Comparison of ENCODE assay signal across 12 mouse cellular contexts in the genomic region with DNA sequence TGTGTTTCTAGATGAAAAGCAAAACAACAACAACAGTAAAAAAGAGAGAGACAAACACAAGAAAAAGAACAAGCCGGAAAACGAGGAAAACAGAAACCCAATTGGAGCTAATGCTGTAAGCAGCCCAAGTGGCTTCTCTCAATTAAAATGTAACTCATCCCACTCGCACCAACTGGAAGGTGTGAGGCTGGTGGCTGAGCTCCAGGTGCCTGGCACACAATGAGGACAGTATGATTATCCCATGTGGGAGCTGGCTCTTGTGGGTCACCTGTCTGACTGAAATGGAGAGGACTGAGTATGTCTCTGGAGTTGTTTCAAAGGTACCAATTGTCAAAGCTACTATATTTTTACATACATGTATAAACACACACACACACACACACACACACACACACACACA. TPM values are rescaled to one million over a fixed set of nuclear protein-coding genes. Genes with fewer than 3 reads are reported as not detected.
DNase-seq lines count a peak whose midpoint lies in the region; ATAC-seq lines count a peak whose summit lies in the region.
"Had no signal": no experiment of that assay in that cellular context is flagged by ENCODE, and none has a peak within 500 bp of the region (broad histone marks: within the 10 kb centered on the region; RNA-seq: fewer than 3 reads in every experiment).

No protein-coding gene starts in this region.

- ATAC-seq in heart, embryonic 13.5 days (ENCODE audit: extremely low read depth, insufficient number of reproducible peaks, low FRiP score, low TSS enrichment), result no peak
- no peak for ATAC-seq in kidney, embryonic 15.5 days (replicated peaks; ENCODE audit: low FRiP score)
- ATAC-seq in forebrain, embryonic 14.5 days, result no peak
- ATAC-seq: liver, embryonic 12.5 days had no signal

- peaks cover 42% of the 10 kb centered on the region for H3K36me3 ChIP-seq in heart, embryonic 13.5 days
- H3K36me3 ChIP-seq in kidney, embryonic 15.5 days, result peaks cover 12% of the 10 kb centered on the region
- H3K36me3 ChIP-seq in forebrain, embryonic 14.5 days (ENCODE audit: control insufficient read depth, insufficient read depth, low read length), result no peaks in the 10 kb centered on the region; the same call in 1 of the 2 replicates

- no peaks in the 10 kb centered on the region for H3K9me3 ChIP-seq in heart, embryonic 13.5 days
- no peaks in the 10 kb centered on the region for H3K9me3 ChIP-seq in kidney, embryonic 15.5 days (replicated peaks)
- H3K9me3 ChIP-seq in forebrain, embryonic 14.5 days (replicated peaks; ENCODE audit: control insufficient read depth, low read length), result no peaks in the 10 kb centered on the region
- H3K9me3 ChIP-seq: liver, embryonic 12.5 days had no signal

- H3K4me2 ChIP-seq in heart, embryonic 13.5 days, result no peak overlapping the region
- H3K4me2 ChIP-seq in kidney, embryonic 15.5 days, result no peak overlapping the region
- H3K4me2 ChIP-seq in forebrain, embryonic 14.5 days (ENCODE audit: low read length), result no peak overlapping the region
- H3K4me2 ChIP-seq: liver, embryonic 12.5 days had no signal

- no peak overlapping the region for H3K4me3 ChIP-seq in heart, embryonic 13.5 days
- no peak overlapping the region for H3K4me3 ChIP-seq in kidney, embryonic 15.5 days (replicated peaks)
- no peak overlapping the region for H3K4me3 ChIP-seq in forebrain, embryonic 14.5 days (ENCODE audit: low read depth, low read length)
- H3K4me3 ChIP-seq: left cerebral cortex, adult 2 months; liver, embryonic 12.5 days had no signal

- no peaks in the 10 kb centered on the region for H3K27me3 ChIP-seq in heart, embryonic 13.5 days (replicated peaks)
- no peaks in the 10 kb centered on the region for H3K27me3 ChIP-seq in kidney, embryonic 15.5 days
- H3K27me3 ChIP-seq in forebrain, embryonic 14.5 days (replicated peaks; ENCODE audit: control insufficient read depth, insufficient read depth, low read length), result no peaks in the 10 kb centered on the region
- H3K27me3 ChIP-seq: liver, embryonic 12.5 days had no signal

- 66% methylated on average over 3 of the region's 3 CpGs for WGBS in heart, embryonic 13.5 days
- WGBS in kidney, embryonic 15.5 days, result 76% methylated on average over 3 of the region's 3 CpGs
- 58% methylated on average over 3 of the region's 3 CpGs for WGBS in forebrain, embryonic 14.5 days

- H3K4me1 ChIP-seq in heart, embryonic 13.5 days, result peaks cover 70% of the 10 kb centered on the region
- peaks cover 23% of the 10 kb centered on the region for H3K4me1 ChIP-seq in kidney, embryonic 15.5 days
- 0 out of 2 replicates have a peak, but pooled peaks cover 5% of the 10 kb centered on the region for H3K4me1 ChIP-seq in forebrain, embryonic 14.5 days (ENCODE audit: control insufficient read depth, insufficient read depth, low read length)

- H3K9ac ChIP-seq in heart, embryonic 13.5 days, result peak overlapping the region; percentile 19; the same call in 1 of the 2 replicates
- H3K9ac ChIP-seq in kidney, embryonic 15.5 days, result no peak overlapping the region
- H3K9ac ChIP-seq in forebrain, embryonic 14.5 days (ENCODE audit: low read length), result 0 out of 2 replicates have a peak overlapping the region, but pooled peaks have one; percentile 21
- H3K9ac ChIP-seq: liver, embryonic 12.5 days had no signal

- peak; percentile 50 to 57 for DNase-seq in cerebellum, postnatal 14 days
- no peak for DNase-seq in cerebellum, adult 11 months
- no peak for DNase-seq in heart, adult 9 months (ENCODE audit: low spot score in 2 of 2)
- peak; percentile 67 to 71 for DNase-seq in kidney, postnatal 36 days
- DNase-seq in forebrain, embryonic 14.5 days (ENCODE audit: low spot score), result peak; percentile 36
- no peak for DNase-seq in gastrocnemius, postnatal 4 days (ENCODE audit: low spot score in 2 of 2)
- DNase-seq: lung, postnatal 10 days; midbrain, embryonic 14.5 days had no signal

- H3K27ac ChIP-seq in heart, embryonic 13.5 days (replicated peaks), result peak overlapping the region; percentile 82
- no peak overlapping the region for H3K27ac ChIP-seq in kidney, embryonic 15.5 days
- peak overlapping the region; percentile 78 for H3K27ac ChIP-seq in forebrain, embryonic 14.5 days (ENCODE audit: low read depth, low read length)
- H3K27ac ChIP-seq: left cerebral cortex, adult 2 months; liver, embryonic 12.5 days had no signal

RNA-seq across cellular contexts. Expression of a gene that starts 41.5 kb away (rescaled TPM):
- polyA plus RNA-seq in heart, embryonic 13.5 days (2015; fragmentation: Nextera tagmentation; extraction: Ambion mirVana), result 202 and 213 TPM in 2 replicates
- polyA plus RNA-seq in kidney, embryonic 15.5 days (2015; fragmentation: Nextera tagmentation; extraction: Ambion mirVana), result 200 TPM in 2 replicates
- 74.1 and 74.4 TPM in 2 replicates for polyA plus RNA-seq in forebrain, embryonic 14.5 days (2014; fragmentation: Nextera tagmentation; extraction: Ambion mirVana)
- total RNA-seq in gastrocnemius, postnatal 4 days (2021), result 100 to 1,000 TPM; 109 to 115 TPM

Comparison
In these comparisons a context has a peak if more than half of its experiments do, and no peak if none do; other contexts are left out.
1. DNase-seq: peak in cerebellum, postnatal 14 days (2 of 2), kidney, postnatal 36 days (2 of 2) and forebrain, embryonic 14.5 days (single experiment); none in cerebellum, adult 11 months (single experiment), heart, adult 9 months (0 of 2) and gastrocnemius, postnatal 4 days (0 of 2).